Mouse (Mus musculus): Measurements from ENCODE around the gene Trex1.

Gene Trex1

GRCm38 (mm10) chr9:109051011-109051501, 8.5 kb downstream of the Trex1 start:
- DNase-seq (ENCODE audit: low spot score) = no peak

GRCm38 (mm10) chr9:109050674-109050997, 8.9 kb downstream of the Trex1 start:
- no peak for DNase-seq (ENCODE audit: low spot score)

- no peak for DNase-seq (ENCODE audit: low spot score)
Observed at GRCm38 (mm10) chr9:109049996-109050673, 9.4 kb downstream of the Trex1 start.

- DNase-seq (ENCODE audit: low spot score) = no peak
Observed at GRCm38 (mm10) chr9:109049316-109049715, 10.2 kb downstream of the Trex1 start.

- peak; percentile 69 for DNase-seq (ENCODE audit: low spot score)
Observed at GRCm38 (mm10) chr9:109046306-109046705, 13.2 kb downstream of the Trex1 start.

- no peak for DNase-seq (ENCODE audit: low spot score)
Observed at GRCm38 (mm10) chr9:109041351-109041750, 18.2 kb downstream of the Trex1 start.

GRCm38 (mm10) chr9:109040906-109041305, 18.6 kb downstream of the Trex1 start:
- no peak for DNase-seq (ENCODE audit: low spot score)

GRCm38 (mm10) chr9:109040216-109040615, 19.3 kb downstream of the Trex1 start:
- no peak for DNase-seq (ENCODE audit: low spot score)

- no peak for DNase-seq (ENCODE audit: low spot score)
Observed at GRCm38 (mm10) chr9:109039681-109040080, 19.9 kb downstream of the Trex1 start.

- DNase-seq (ENCODE audit: low spot score) = no peak
Observed at GRCm38 (mm10) chr9:109038901-109039364, 20.6 kb downstream of the Trex1 start.

- peak; percentile 61 for DNase-seq (ENCODE audit: low spot score)
Observed at GRCm38 (mm10) chr9:109038086-109038895, 21.2 kb downstream of the Trex1 start, which contains the start of gene Shisa5. Shisa5 (plus strand) TSS chr9:109038565.

- DNase-seq (ENCODE audit: low spot score) = no peak
Observed at GRCm38 (mm10) chr9:109032435-109032834, 27.1 kb downstream of the Trex1 start.

- no peak for DNase-seq (ENCODE audit: low spot score)
Observed at GRCm38 (mm10) chr9:109031686-109032085, 27.8 kb downstream of the Trex1 start.

- DNase-seq (ENCODE audit: low spot score) = no peak
Observed at GRCm38 (mm10) chr9:109031001-109031400, 28.5 kb downstream of the Trex1 start.

- no peak for DNase-seq (ENCODE audit: low spot score)
Observed at GRCm38 (mm10) chr9:109030312-109030711, 29.2 kb downstream of the Trex1 start.

GRCm38 (mm10) chr9:109028919-109029318, 30.6 kb downstream of the Trex1 start:
- DNase-seq (ENCODE audit: low spot score) = no peak

- DNase-seq (ENCODE audit: low spot score) = no peak
Observed at GRCm38 (mm10) chr9:109028421-109028820, 31.1 kb downstream of the Trex1 start.

- no peak for DNase-seq (ENCODE audit: low spot score)
Observed at GRCm38 (mm10) chr9:109027521-109027920, 32.0 kb downstream of the Trex1 start.

- no peak for DNase-seq (ENCODE audit: low spot score)
Observed at GRCm38 (mm10) chr9:109022866-109023685, 36.5 kb downstream of the Trex1 start.

GRCm38 (mm10) chr9:109021428-109021827, 38.1 kb downstream of the Trex1 start:
- DNase-seq (ENCODE audit: low spot score) = no peak

GRCm38 (mm10) chr9:109016973-109017604, 42.4 kb downstream of the Trex1 start:
- DNase-seq (ENCODE audit: low spot score) = no peak

- DNase-seq (ENCODE audit: low spot score) = no peak
Observed at GRCm38 (mm10) chr9:109015397-109015796, 44.1 kb downstream of the Trex1 start.
